Mouse (Mus musculus): Measurements from ENCODE around the gene Pmpcb. TPM values are rescaled to one million over a fixed set of nuclear protein-coding genes. Genes with fewer than 3 reads are reported as not detected.
A peak's percentile ranks its signal among the peaks of the same experiment; 100 is the strongest.

Gene Pmpcb
- polyA plus RNA-seq, 1 experiment from 2014 or later: 81.3 TPM

DNA sequence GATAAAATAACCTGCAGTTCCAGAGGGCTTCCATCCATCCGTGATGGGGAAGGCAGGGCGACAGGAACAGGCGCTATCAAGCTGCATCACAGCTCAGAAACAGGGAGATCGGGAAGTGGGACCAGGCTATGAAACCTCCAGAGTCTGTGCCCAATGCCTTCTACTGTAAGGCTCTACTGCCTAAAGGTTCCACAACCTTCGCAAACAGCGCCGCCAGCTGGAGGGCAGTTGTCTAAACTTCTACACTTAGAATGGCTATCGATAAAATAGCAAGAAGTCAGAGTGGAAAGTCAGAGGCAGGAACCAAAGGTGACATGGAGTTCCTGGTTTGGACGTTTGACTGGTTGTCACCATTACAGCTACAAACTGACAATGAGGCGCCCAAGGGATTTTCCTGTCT lies 1.4 kb upstream of the Pmpcb start:
- 28% methylated on average over 10 of the region's 10 CpGs for WGBS
- Histone ChIP-seq H3K4me2 (0 out of 2 replicates have a peak overlapping the region, but pooled peaks have one; percentile 26), H3K4me3 (no peak overlapping the region)

GRCm38 (mm10) chr5:21736046-21736445 lies 895 bp upstream of the Pmpcb start:
- Histone ChIP-seq H3K4me3 (no peak overlapping the region), H3K27me3 (no peaks in the 10 kb centered on the region), H3K36me3 (peaks cover 18% of the 10 kb centered on the region), H3K9ac (no peak overlapping the region), H3K9me3 (no peaks in the 10 kb centered on the region), H3K27ac (no peak overlapping the region), H3K4me1 (replicated peaks) (peaks cover 35% of the 10 kb centered on the region), H3K4me2 (no peak overlapping the region)
- ATAC-seq (ENCODE audit: low FRiP score): no peak
- WGBS: 88% methylated on average over 11 of the region's 11 CpGs

More for the DNA sequence above, 1.4 kb upstream of the Pmpcb start:
- H3K27me3 ChIP-seq: no peaks in the 10 kb centered on the region
- no peak for ATAC-seq (ENCODE audit: low FRiP score)
- H3K4me1 ChIP-seq (replicated peaks): peaks cover 35% of the 10 kb centered on the region
- H3K9ac ChIP-seq: no peak overlapping the region
- no peak overlapping the region for H3K27ac ChIP-seq
- H3K9me3 ChIP-seq: no peaks in the 10 kb centered on the region
- peaks cover 16% of the 10 kb centered on the region for H3K36me3 ChIP-seq

DNA sequence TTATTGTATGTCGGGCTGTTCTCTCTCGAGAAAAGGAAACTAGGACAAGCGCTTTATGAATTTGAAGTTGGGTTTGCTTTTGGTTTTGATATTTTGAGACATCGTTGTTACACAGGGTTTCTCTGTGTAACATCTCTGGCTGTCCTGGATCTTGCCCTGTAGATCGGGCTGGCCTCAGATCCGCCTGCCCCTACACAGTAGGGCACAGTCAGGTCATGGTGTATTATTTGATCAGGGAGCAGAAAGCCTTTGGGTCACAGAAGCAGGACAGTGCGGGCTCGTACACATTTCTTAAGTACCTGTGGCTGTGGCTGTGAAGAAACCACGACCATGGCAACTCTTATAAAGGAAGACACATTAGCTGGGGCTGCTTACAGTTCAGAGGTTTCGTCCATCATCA lies 679 bp downstream of the Pmpcb start:
- Histone ChIP-seq H3K4me2 (peak overlapping the region; percentile 89), H3K9me3 (no peaks in the 10 kb centered on the region), H3K4me3 (peak overlapping the region; percentile 84), H3K9ac (peak overlapping the region; percentile 95), H3K27me3 (no peaks in the 10 kb centered on the region), H3K27ac (no peak overlapping the region), H3K36me3 (peaks cover 34% of the 10 kb centered on the region), H3K4me1 (replicated peaks) (peaks cover 27% of the 10 kb centered on the region)
- WGBS: 29% methylated on average over 10 of the region's 10 CpGs
- no peak for ATAC-seq (ENCODE audit: low FRiP score)

DNA sequence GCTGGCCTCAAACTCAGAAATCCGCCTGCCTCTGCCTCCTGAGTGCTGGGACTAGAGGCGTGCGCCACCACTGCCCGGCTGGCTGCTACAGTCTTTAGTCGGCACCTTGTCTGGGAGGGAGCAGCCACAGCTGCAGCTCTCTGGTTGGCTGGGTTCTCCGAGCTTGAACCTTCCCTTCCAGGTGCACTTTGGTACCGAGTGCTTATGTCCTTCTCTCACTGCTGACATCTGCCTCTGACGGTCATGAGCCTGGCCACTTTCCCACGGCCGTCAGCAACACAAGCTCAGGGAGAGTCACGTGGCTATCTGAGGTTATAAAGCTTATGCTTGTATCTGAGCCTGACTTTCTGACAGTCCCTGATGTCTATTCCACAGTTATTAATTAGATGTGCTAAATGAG lies 2.2 kb downstream of the Pmpcb start:
- Histone ChIP-seq H3K36me3 (peaks cover 49% of the 10 kb centered on the region), H3K9me3 (no peaks in the 10 kb centered on the region), H3K4me1 (replicated peaks) (peaks cover 17% of the 10 kb centered on the region), H3K4me2 (no peak overlapping the region), H3K9ac (no peak overlapping the region), H3K27me3 (no peaks in the 10 kb centered on the region), H3K27ac (no peak overlapping the region), H3K4me3 (no peak overlapping the region)
- no peak for ATAC-seq (ENCODE audit: low FRiP score)
- WGBS: 93% methylated on average over 11 of the region's 11 CpGs

GRCm38 (mm10) chr5:21739881-21740280 lies 2.9 kb downstream of the Pmpcb start:
- H3K4me2 ChIP-seq: no peak overlapping the region
- H3K4me1 ChIP-seq (replicated peaks): peaks cover 16% of the 10 kb centered on the region
- H3K4me3 ChIP-seq: no peak overlapping the region
- H3K27me3 ChIP-seq: no peaks in the 10 kb centered on the region
- H3K36me3 ChIP-seq: peaks cover 56% of the 10 kb centered on the region
- H3K27ac ChIP-seq: no peak overlapping the region
- no peaks in the 10 kb centered on the region for H3K9me3 ChIP-seq
- H3K9ac ChIP-seq: no peak overlapping the region
- 93% methylated on average over 13 of the region's 13 CpGs for WGBS
- ATAC-seq (ENCODE audit: low FRiP score): no peak

- no peak overlapping the region for H3K27ac ChIP-seq
- no peaks in the 10 kb centered on the region for H3K27me3 ChIP-seq
- H3K4me3 ChIP-seq: no peak overlapping the region
- peaks cover 2% of the 10 kb centered on the region for H3K4me1 ChIP-seq (replicated peaks)
- H3K36me3 ChIP-seq: peaks cover 93% of the 10 kb centered on the region
- H3K9ac ChIP-seq: no peak overlapping the region
- no peaks in the 10 kb centered on the region for H3K9me3 ChIP-seq
- WGBS: 96% methylated on average over 10 of the region's 10 CpGs
- no peak overlapping the region for H3K4me2 ChIP-seq
- ATAC-seq (ENCODE audit: low FRiP score): no peak
Observed at GRCm38 (mm10) chr5:21743606-21744005, 6.7 kb downstream of the Pmpcb start.

- H3K27me3 ChIP-seq: no peaks in the 10 kb centered on the region
- H3K4me3 ChIP-seq: no peak overlapping the region
- H3K9me3 ChIP-seq: no peaks in the 10 kb centered on the region
- no peaks in the 10 kb centered on the region for H3K4me1 ChIP-seq (replicated peaks)
- H3K4me2 ChIP-seq: no peak overlapping the region
- ATAC-seq (ENCODE audit: low FRiP score): no peak
- no peak overlapping the region for H3K27ac ChIP-seq
- H3K9ac ChIP-seq: no peak overlapping the region
- H3K36me3 ChIP-seq: peaks cover 96% of the 10 kb centered on the region
Observed at GRCm38 (mm10) chr5:21744651-21745050, 7.7 kb downstream of the Pmpcb start.

DNA sequence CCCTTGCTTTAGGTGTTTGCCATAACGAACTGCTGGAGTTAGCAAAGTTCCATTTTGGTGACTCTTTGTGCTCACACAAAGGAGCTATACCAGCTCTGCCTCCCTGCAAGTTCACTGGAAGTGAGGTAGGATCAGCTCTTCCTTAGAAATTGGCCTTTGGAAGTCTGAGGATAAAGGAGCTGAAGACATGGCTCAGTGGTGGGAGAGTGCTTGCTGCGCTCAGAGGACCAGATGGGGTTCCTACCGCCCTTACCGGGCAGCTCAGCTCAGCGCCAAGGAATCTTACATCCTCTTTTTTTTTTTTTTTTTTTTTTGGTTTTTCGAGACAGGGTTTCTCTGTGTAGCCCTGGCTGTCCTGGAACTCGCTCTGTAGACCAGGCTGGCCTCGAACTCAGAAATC lies 9.0 kb downstream of the Pmpcb start:
- Histone ChIP-seq H3K36me3 (peaks cover 98% of the 10 kb centered on the region), H3K9me3 (no peaks in the 10 kb centered on the region), H3K27ac (no peak overlapping the region), H3K4me1 (replicated peaks) (no peaks in the 10 kb centered on the region), H3K4me3 (no peak overlapping the region), H3K4me2 (no peak overlapping the region), H3K27me3 (no peaks in the 10 kb centered on the region), H3K9ac (no peak overlapping the region)
- WGBS: 95% methylated on average over 8 of the region's 8 CpGs
- ATAC-seq (ENCODE audit: low FRiP score): no peak

DNA sequence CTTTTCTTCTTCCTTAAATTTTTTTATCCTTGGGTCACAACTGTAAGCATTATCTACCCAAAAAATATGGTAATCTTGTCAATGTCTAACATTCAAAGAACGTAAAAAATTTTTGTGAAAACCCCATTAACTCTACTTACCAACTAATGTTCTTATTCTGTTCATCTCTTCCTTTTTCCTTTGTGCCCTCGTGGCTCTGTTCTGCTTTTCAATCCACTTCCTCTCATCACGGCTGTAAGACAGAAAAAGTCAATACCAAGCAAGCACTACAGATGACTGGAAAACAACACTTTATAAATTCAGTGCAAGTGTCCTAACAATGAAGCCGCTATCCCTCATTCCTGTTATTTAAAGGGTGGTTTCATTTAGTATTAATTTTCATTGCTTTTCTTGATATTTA lies 31.6 kb downstream of the Pmpcb start:
- H3K27ac ChIP-seq: no peak overlapping the region
- ATAC-seq (ENCODE audit: low FRiP score): no peak
- H3K36me3 ChIP-seq: peaks cover 70% of the 10 kb centered on the region
- H3K9me3 ChIP-seq: no peaks in the 10 kb centered on the region
- H3K4me3 ChIP-seq: no peak overlapping the region
- no peaks in the 10 kb centered on the region for H3K4me1 ChIP-seq (replicated peaks)
- H3K4me2 ChIP-seq: no peak overlapping the region
- H3K27me3 ChIP-seq: no peaks in the 10 kb centered on the region
- WGBS: 95% methylated on average over 4 of the region's 4 CpGs
- no peak overlapping the region for H3K9ac ChIP-seq

- 94% methylated on average over 6 of the region's 6 CpGs for WGBS
- Histone ChIP-seq H3K27me3 (no peaks in the 10 kb centered on the region), H3K4me3 (no peak overlapping the region), H3K4me1 (replicated peaks) (no peaks in the 10 kb centered on the region), H3K36me3 (peaks cover 70% of the 10 kb centered on the region), H3K9ac (no peak overlapping the region), H3K27ac (no peak overlapping the region), H3K9me3 (no peaks in the 10 kb centered on the region), H3K4me2 (no peak overlapping the region)
- ATAC-seq (ENCODE audit: low FRiP score): no peak
Observed at GRCm38 (mm10) chr5:21769841-21770240, 32.9 kb downstream of the Pmpcb start.

DNA sequence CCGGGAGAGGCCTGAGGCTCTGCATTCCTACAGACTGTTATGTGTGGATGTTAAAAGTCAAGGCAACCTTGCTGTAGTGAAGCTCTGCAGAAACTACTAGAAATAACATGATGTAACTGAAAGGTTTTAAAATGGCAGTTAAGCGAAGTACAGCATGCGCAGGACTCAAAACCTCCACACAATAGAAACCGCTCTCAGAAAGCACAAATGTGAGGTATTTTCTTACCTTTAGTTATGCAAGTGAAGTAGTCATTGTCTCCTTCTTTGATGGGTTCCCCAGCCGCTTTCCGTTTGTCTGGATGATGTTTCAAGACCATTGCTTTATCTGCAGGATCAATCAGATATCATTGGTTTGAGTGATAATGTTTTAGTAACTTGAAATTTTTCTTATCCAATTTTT lies 39.5 kb downstream of the Pmpcb start:
- H3K36me3 ChIP-seq: peaks cover 76% of the 10 kb centered on the region
- WGBS: 95% methylated on average over 6 of the region's 6 CpGs

GRCm38 (mm10) chr5:21784161-21785052 lies 47.5 kb downstream of the Pmpcb start:
- Histone ChIP-seq H3K27me3 (no peaks in the 10 kb centered on the region), H3K4me1 (replicated peaks) (peaks cover 28% of the 10 kb centered on the region), H3K9ac (peak overlapping the region; percentile 87), H3K9me3 (no peaks in the 10 kb centered on the region), H3K27ac (peak overlapping the region; percentile 84), H3K36me3 (peaks cover 35% of the 10 kb centered on the region), H3K4me2 (peak overlapping the region; percentile 97), H3K4me3 (peak overlapping the region; percentile 94)
- ATAC-seq (ENCODE audit: low FRiP score): peak; percentile 85
- 1% methylated on average over 50 of the region's 51 CpGs for WGBS

More for the DNA sequence above, 39.5 kb downstream of the Pmpcb start:
- ATAC-seq (ENCODE audit: low FRiP score): no peak
- H3K9ac ChIP-seq: no peak overlapping the region
- no peaks in the 10 kb centered on the region for H3K27me3 ChIP-seq
- H3K27ac ChIP-seq: no peak overlapping the region
- H3K9me3 ChIP-seq: no peaks in the 10 kb centered on the region
- H3K4me3 ChIP-seq: no peak overlapping the region
- H3K4me2 ChIP-seq: no peak overlapping the region
- H3K4me1 ChIP-seq (replicated peaks): no peaks in the 10 kb centered on the region

DNA sequence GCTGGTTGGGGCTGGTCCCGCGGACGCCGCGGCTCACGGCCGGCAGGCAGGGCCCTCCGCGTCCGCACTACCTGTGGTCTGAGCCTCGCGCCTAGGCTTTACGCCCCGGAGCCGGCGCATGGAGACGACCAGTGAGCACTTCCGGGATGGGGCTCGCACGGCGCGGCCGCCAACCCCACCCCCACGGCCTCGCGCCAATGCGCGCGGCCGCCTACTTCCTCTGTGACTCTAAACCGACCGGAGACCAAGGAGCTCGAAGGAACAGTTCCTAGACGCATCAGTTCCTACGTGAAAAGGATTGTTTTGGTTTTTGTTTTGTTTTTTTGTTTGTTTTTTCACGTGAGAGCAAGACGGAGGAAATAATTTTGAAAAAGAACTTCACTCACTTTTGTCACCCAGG lies 48.1 kb downstream of the Pmpcb start, which contains the start of the genes Dnajc2 and Psmc2:
Dnajc2 (minus strand) TSS at position 199 of the 400 bp plus-strand sequence.
Psmc2 (plus strand) TSS at position 231 of the 400 bp plus-strand sequence.
- Histone ChIP-seq H3K9ac (peak within 1 kb of the TSS; percentile 87), H3K4me3 (peak within 1 kb of the TSS; percentile 94), H3K27me3 (no peaks in the 10 kb centered on the region), H3K9me3 (no peaks in the 10 kb centered on the region), H3K4me1 (replicated peaks) (peaks cover 35% of the 10 kb centered on the region), H3K36me3 (peaks cover 29% of the 10 kb centered on the region), H3K4me2 (peak within 1 kb of the TSS; percentile 97), H3K27ac (peak within 1 kb of the TSS; percentile 90)
- under 1% methylated on average over 37 of the region's 37 CpGs for WGBS
- ATAC-seq (ENCODE audit: low FRiP score): peak; percentile 96
